22 mouse cellular contexts compared by ENCODE assay signal in the genomic region with DNA sequence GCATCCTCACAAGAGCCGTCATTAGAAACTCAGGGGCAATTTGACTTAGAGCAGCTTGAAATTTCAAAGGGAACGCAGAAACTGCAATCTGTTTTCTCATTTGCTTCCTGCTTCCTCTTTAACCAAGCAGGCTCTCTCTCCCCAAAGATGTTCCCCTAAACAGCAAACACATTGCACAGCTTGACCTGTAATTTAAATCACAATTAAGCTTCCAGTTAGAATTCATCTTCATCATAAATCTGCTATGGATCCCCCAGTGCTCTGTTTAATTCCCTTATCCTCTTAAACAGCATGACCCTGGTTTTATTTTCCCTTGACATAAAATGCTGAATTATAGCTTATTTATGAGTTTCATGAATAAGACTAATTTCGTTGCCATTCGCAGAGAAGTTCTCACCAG. TPM values are rescaled to one million over a fixed set of nuclear protein-coding genes. Genes with fewer than 3 reads are reported as not detected.
DNase-seq lines count a peak whose midpoint lies in the region; ATAC-seq and TF ChIP-seq lines count a peak whose summit lies in the region.
"Had no signal": no experiment of that assay in that cellular context is flagged by ENCODE, and none has a peak within 500 bp of the region (broad histone marks: within the 10 kb centered on the region; RNA-seq: fewer than 3 reads in every experiment).

No protein-coding gene starts in this region.

- no peak overlapping the region for H3K4me3 ChIP-seq in kidney, postnatal 0 days (replicated peaks; ENCODE audit: low read depth, low read length)
- no peak overlapping the region for H3K4me3 ChIP-seq in midbrain, postnatal 0 days (ENCODE audit: low read depth, low read length)
- no peak overlapping the region for H3K4me3 ChIP-seq in midbrain, embryonic 11.5 days (ENCODE audit: low read depth, low read length)
- no peak overlapping the region for H3K4me3 ChIP-seq in neural tube, embryonic 14.5 days (ENCODE audit: low read depth, low read length)
- H3K4me3 ChIP-seq: embryonic facial prominence, embryonic 15.5 days; erythroblast, embryonic 14.5 days; heart, adult 2 months; heart, embryonic 15.5 days had no signal

- 42% methylated on average over 4 of the region's 4 CpGs for WGBS in kidney, postnatal 0 days
- 53% methylated on average over 4 of the region's 4 CpGs for WGBS in midbrain, postnatal 0 days
- 87% methylated on average over 4 of the region's 4 CpGs for WGBS in midbrain, embryonic 11.5 days
- 22% methylated on average over 4 of the region's 4 CpGs for WGBS in neural tube, embryonic 14.5 days

- H3K27ac ChIP-seq in kidney, postnatal 0 days = no peak overlapping the region
- no peak overlapping the region for H3K27ac ChIP-seq in midbrain, postnatal 0 days (ENCODE audit: low read depth, low read length)
- H3K27ac ChIP-seq in midbrain, embryonic 11.5 days (ENCODE audit: low read depth, low read length) = no peak overlapping the region
- H3K27ac ChIP-seq in neural tube, embryonic 14.5 days (ENCODE audit: low read depth, low read length) = no peak overlapping the region
- H3K27ac ChIP-seq: embryonic facial prominence, embryonic 15.5 days; heart, adult 2 months; heart, embryonic 15.5 days; hindbrain, embryonic 14.5 days had no signal

- no peaks in the 10 kb centered on the region for H3K27me3 ChIP-seq in kidney, postnatal 0 days (ENCODE audit: insufficient read depth, low read length)
- no peaks in the 10 kb centered on the region for H3K27me3 ChIP-seq in midbrain, postnatal 0 days (ENCODE audit: insufficient read depth, low read length)
- no peaks in the 10 kb centered on the region for H3K27me3 ChIP-seq in midbrain, embryonic 11.5 days (ENCODE audit: control insufficient read depth, insufficient read depth, low read length)
- no peaks in the 10 kb centered on the region for H3K27me3 ChIP-seq in neural tube, embryonic 14.5 days (ENCODE audit: control insufficient read depth, insufficient read depth, low read length)
- H3K27me3 ChIP-seq: embryonic facial prominence, embryonic 15.5 days; heart, embryonic 15.5 days had no signal

- H3K9me3 ChIP-seq in kidney, postnatal 0 days (replicated peaks; ENCODE audit: low read length) = no peaks in the 10 kb centered on the region
- H3K9me3 ChIP-seq in midbrain, postnatal 0 days (ENCODE audit: low read length) = no peaks in the 10 kb centered on the region
- H3K9me3 ChIP-seq in midbrain, embryonic 11.5 days (ENCODE audit: control insufficient read depth, low read length) = no peaks in the 10 kb centered on the region
- H3K9me3 ChIP-seq in neural tube, embryonic 14.5 days (ENCODE audit: control insufficient read depth, low read length) = no peaks in the 10 kb centered on the region
- H3K9me3 ChIP-seq: embryonic facial prominence, embryonic 15.5 days; G1E; heart, embryonic 15.5 days had no signal

- peak; percentile 40 for DNase-seq in kidney, postnatal 0 days (ENCODE audit: low spot score)
- no peak for DNase-seq in kidney, postnatal 36 days
- DNase-seq in midbrain, postnatal 0 days (ENCODE audit: low spot score) = peak; percentile 2
- DNase-seq in midbrain, embryonic 11.5 days (ENCODE audit: low spot score, missing footprints) = no peak
- DNase-seq: adrenal gland, adult 8-10 months; adrenal gland, postnatal 36 days; cerebellum, adult 18-20 months; cerebellum, adult 9-11 months; cerebellum, postnatal 36 days; embryo, embryonic 11 days; gastrocnemius, postnatal 10 days; heart, adult 2 months; heart, postnatal 14 days had no signal

- H3K9ac ChIP-seq in kidney, postnatal 0 days (ENCODE audit: low read depth, low read length) = no peak overlapping the region
- H3K9ac ChIP-seq in midbrain, postnatal 0 days (replicated peaks; ENCODE audit: low read length, poor library complexity, severe bottlenecking) = no peak overlapping the region
- no peak overlapping the region for H3K9ac ChIP-seq in midbrain, embryonic 11.5 days (ENCODE audit: low read length)
- H3K9ac ChIP-seq in neural tube, embryonic 14.5 days (replicated peaks; ENCODE audit: low read depth, low read length) = no peak overlapping the region
- H3K9ac ChIP-seq: embryonic facial prominence, embryonic 15.5 days; heart, embryonic 15.5 days; hindbrain, embryonic 14.5 days had no signal

- H3K4me2 ChIP-seq in kidney, postnatal 0 days (ENCODE audit: low read length) = no peak overlapping the region
- H3K4me2 ChIP-seq in midbrain, postnatal 0 days (ENCODE audit: low read depth, low read length, poor library complexity, severe bottlenecking) = no peak overlapping the region
- H3K4me2 ChIP-seq in midbrain, embryonic 11.5 days = no peak overlapping the region
- H3K4me2 ChIP-seq in neural tube, embryonic 14.5 days (ENCODE audit: low read depth, low read length) = no peak overlapping the region
- H3K4me2 ChIP-seq: embryonic facial prominence, embryonic 15.5 days; heart, embryonic 11.5 days; heart, embryonic 15.5 days; hindbrain, embryonic 14.5 days had no signal

- no peaks in the 10 kb centered on the region for H3K4me1 ChIP-seq in kidney, postnatal 0 days (replicated peaks; ENCODE audit: insufficient read depth, low read length)
- no peaks in the 10 kb centered on the region for H3K4me1 ChIP-seq in midbrain, postnatal 0 days (ENCODE audit: insufficient read depth, low read length)
- no peaks in the 10 kb centered on the region for H3K4me1 ChIP-seq in midbrain, embryonic 11.5 days (ENCODE audit: control insufficient read depth, insufficient read depth, low read length)
- H3K4me1 ChIP-seq in neural tube, embryonic 14.5 days (ENCODE audit: control insufficient read depth, insufficient read depth, low read length) = 0 out of 2 replicates have a peak, but pooled peaks cover 4% of the 10 kb centered on the region
- H3K4me1 ChIP-seq: embryonic facial prominence, embryonic 15.5 days; heart, embryonic 15.5 days had no signal

- no peak for TF ChIP-seq CTCF in kidney, postnatal 0 days (IDR thresholded peaks at IDR 0.05; ENCODE audit: low read depth)
- no peak for TF ChIP-seq CTCF in midbrain, postnatal 0 days (IDR thresholded peaks at IDR 0.05)

- no peaks in the 10 kb centered on the region for H3K36me3 ChIP-seq in kidney, postnatal 0 days (ENCODE audit: insufficient read depth, low read length)
- no peaks in the 10 kb centered on the region for H3K36me3 ChIP-seq in midbrain, postnatal 0 days (ENCODE audit: insufficient read depth, low read length)
- no peaks in the 10 kb centered on the region for H3K36me3 ChIP-seq in midbrain, embryonic 11.5 days (ENCODE audit: control insufficient read depth, insufficient read depth, low read length)
- no peaks in the 10 kb centered on the region for H3K36me3 ChIP-seq in neural tube, embryonic 14.5 days (ENCODE audit: control insufficient read depth, insufficient read depth, low read length)
- H3K36me3 ChIP-seq: embryonic facial prominence, embryonic 15.5 days; G1E; heart, embryonic 15.5 days had no signal

- no peak for ATAC-seq in kidney, postnatal 0 days (replicated peaks; ENCODE audit: low FRiP score, low read depth)
- ATAC-seq in midbrain, postnatal 0 days (ENCODE audit: low FRiP score) = no peak
- no peak for ATAC-seq in midbrain, embryonic 11.5 days (ENCODE audit: low FRiP score)
- peak; percentile 79 for ATAC-seq in neural tube, embryonic 14.5 days (ENCODE audit: low read depth)
- no peak for ATAC-seq in CD4-positive, CD25-positive, alpha-beta regulatory T cell, adult 4 months
- ATAC-seq: forebrain, embryonic 16.5 days had no signal

RNA-seq across cellular contexts. Expression of a gene that starts 15.4 kb away (rescaled TPM):
- polyA plus RNA-seq in kidney, postnatal 0 days (2015; fragmentation: Nextera tagmentation; extraction: Ambion mirVana) = 123 and 140 TPM in 2 replicates
- 15.8 and 21.0 TPM in 2 replicates for total RNA-seq in midbrain, postnatal 0 days (2014; rRNA removed)
- 31.7 and 34.8 TPM in 2 replicates for polyA plus RNA-seq in midbrain, postnatal 0 days (2015; fragmentation: Nextera tagmentation; extraction: Ambion mirVana)
- 226 and 241 TPM in 2 replicates for polyA plus RNA-seq in midbrain, embryonic 11.5 days (2014; fragmentation: Nextera tagmentation; extraction: Ambion mirVana)
- polyA plus RNA-seq in neural tube, embryonic 14.5 days (2014; fragmentation: Nextera tagmentation; extraction: Ambion mirVana) = 34.6 and 35.9 TPM in 2 replicates
- 10 to 100 TPM; 48.9 to 49.1 TPM for polyA plus RNA-seq in CD4-positive, CD25-positive, alpha-beta regulatory T cell, adult 4 months (2017; shearing (Covaris generic))

Comparison
In these comparisons a context has a peak if more than half of its experiments do, and no peak if none do; other contexts are left out.
1. DNase-seq: peak in kidney, postnatal 0 days (single experiment) and midbrain, postnatal 0 days (single experiment); none in kidney, postnatal 36 days (0 of 2) and midbrain, embryonic 11.5 days (single experiment).